Mouse (Mus musculus) gastrocnemius, postnatal 14 days (tissue): Measurements from ENCODE around the gene Cdc42bpa. TPM values are rescaled to one million over a fixed set of nuclear protein-coding genes. Genes with fewer than 3 reads are reported as not detected.

ENCODE experiments used
- DNase-seq: peaks from one replicate; pipeline ENCODE4 v3.0.0; 2021; ENCODE audit warnings: mixed read lengths
- intact Hi-C: fragments of 180-260 bp; cut with DNase I; formaldehyde crosslinking; loops from one replicate; pipeline ENCODE4 v1.15.1; 2025; ENCODE audit warnings: low total_unique reads
- total RNA-seq, 2 experiments: library from RNA; stranded (reverse); gene quantifications; 2 replicates each; pipeline ENCODE4 v1.2.3; 2021

Gene Cdc42bpa
- total RNA-seq, 2 experiments from 2014 or later: 26.5 to 27.3 TPM

DNA sequence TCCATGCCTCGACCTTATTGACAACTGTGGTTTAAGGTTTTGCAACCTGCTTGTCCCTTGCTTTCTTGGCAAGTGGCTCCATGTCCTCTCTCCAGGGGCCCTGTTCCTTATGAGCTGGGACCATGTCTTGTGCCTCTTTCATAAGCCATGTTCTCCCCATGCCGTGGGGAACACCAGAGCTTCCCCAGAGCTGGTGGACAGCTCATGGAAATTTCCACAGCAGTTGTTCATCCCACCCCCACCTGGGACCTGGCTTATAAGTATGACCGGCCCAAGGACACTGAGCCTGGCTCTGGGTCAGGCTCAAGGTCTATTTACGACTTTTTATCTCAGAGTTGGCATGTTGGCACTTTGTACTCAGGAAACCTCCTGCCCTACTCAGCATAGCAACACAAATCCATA lies 249.8 kb downstream of the Cdc42bpa start:
- intact Hi-C loops: loop anchor here (10.0 kb wide), 1 partner anchor 355 kb away; no protein-coding TSS in a partner anchor
- DNase-seq: peak; percentile 23

DNA sequence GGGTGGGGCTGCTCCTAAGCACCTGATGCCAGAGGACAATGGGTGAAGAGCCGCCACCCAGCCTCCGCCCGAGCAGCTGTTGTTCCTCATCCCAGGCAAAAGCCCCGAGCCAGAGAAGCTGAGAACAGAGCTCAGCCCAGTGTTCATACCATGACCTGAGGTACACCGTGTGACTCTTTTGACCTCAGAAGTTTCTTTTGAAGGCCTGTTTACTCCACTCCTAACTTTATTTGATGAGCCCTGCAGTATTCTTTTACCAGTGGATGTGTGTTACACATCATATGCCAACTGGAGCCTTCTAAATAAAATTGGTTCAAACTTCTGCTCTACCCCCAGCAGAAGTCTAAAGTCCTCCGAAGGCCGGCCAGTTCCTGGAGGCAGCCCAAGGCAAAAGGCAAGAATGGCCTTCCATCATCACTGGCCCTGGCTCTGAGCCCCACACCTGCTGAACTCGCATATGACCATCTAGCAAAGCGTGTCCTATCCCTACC lies 250.6 kb downstream of the Cdc42bpa start:
- DNase-seq: peak; percentile 56
- intact Hi-C loops: loop anchor here (10.0 kb wide), 1 partner anchor 356 kb away; no protein-coding TSS in a partner anchor

- intact Hi-C loops: loop anchor here (2.0 to 10.0 kb wide), 2 partner anchors 36 to 358 kb away; no protein-coding TSS in a partner anchor
- no peak for DNase-seq
Measured at GRCm38 (mm10) chr1:180212911-180213310, 252.6 kb downstream of the Cdc42bpa start.

GRCm38 (mm10) chr1:180215044-180215443 lies 254.8 kb downstream of the Cdc42bpa start:
- intact Hi-C loops: loop anchor here (10.0 kb wide), 1 partner anchor 360 kb away; no protein-coding TSS in a partner anchor
- peak; percentile 60 for DNase-seq

Other genes starting within 250 kb of the Cdc42bpa start
- under 1 TPM; 0.13 to 0.16 TPM for gene Kif28, start 215.2 kb upstream of the Cdc42bpa start, total RNA-seq
- gene Gm10518, start 157.1 kb upstream of the Cdc42bpa start, total RNA-seq: not detected
- 10 to 100 TPM; 14.8 to 17.8 TPM for gene Ahctf1, start 156.8 kb upstream of the Cdc42bpa start, total RNA-seq
- 100 to 1,000 TPM; 498 to 743 TPM for gene Coq8a, start 239.1 kb downstream of the Cdc42bpa start, total RNA-seq